Mouse (Mus musculus): ENCODE data around the gene Ptk7. TPM values are rescaled to one million over a fixed set of nuclear protein-coding genes. Genes with fewer than 3 reads are reported as not detected.

Gene Ptk7
- polyA plus RNA-seq, 1 experiment, result 11.9 TPM

- Histone ChIP-seq H3K27me3 (ENCODE audit: control insufficient read depth, insufficient read depth, low read length) (no peaks in the 10 kb centered on the region), H3K4me1 (replicated peaks; ENCODE audit: control insufficient read depth, insufficient read depth, low read length) (peaks cover 15% of the 10 kb centered on the region), H3K4me3 (ENCODE audit: control insufficient read depth, insufficient read depth, low read length) (no peak overlapping the region), H3K36me3 (ENCODE audit: control insufficient read depth, insufficient read depth, low read length) (peaks cover 14% of the 10 kb centered on the region; the same call in 1 of the 2 replicates), H3K27ac (ENCODE audit: control insufficient read depth, insufficient read depth, low read length) (no peak overlapping the region)
- DNase-seq, result no peak
- TF ChIP-seq POLR2A (IDR thresholded peaks at IDR 0.05; ENCODE audit: control insufficient read depth, extremely low read depth, insufficient read depth, low read length, poor library complexity) (no peak), CTCF (IDR thresholded peaks at IDR 0.05; ENCODE audit: borderline replicate concordance, control insufficient read depth, extremely low read depth, insufficient read depth, low read length, poor library complexity) (no peak)
- WGBS, result 98% methylated on average over 10 of the region's 10 CpGs
Observed at GRCm38 (mm10) chr17:46669911-46670310, 40.6 kb upstream of the Ptk7 start.

GRCm38 (mm10) chr17:46667712-46668111, 38.4 kb upstream of the Ptk7 start:
- TF ChIP-seq CTCF (IDR thresholded peaks at IDR 0.05; ENCODE audit: borderline replicate concordance, control insufficient read depth, extremely low read depth, insufficient read depth, low read length, poor library complexity) (no peak), POLR2A (IDR thresholded peaks at IDR 0.05; ENCODE audit: control insufficient read depth, extremely low read depth, insufficient read depth, low read length, poor library complexity) (no peak)
- no peak overlapping the region for H3K27ac ChIP-seq (ENCODE audit: control insufficient read depth, insufficient read depth, low read length)
- no peaks in the 10 kb centered on the region for H3K27me3 ChIP-seq (ENCODE audit: control insufficient read depth, insufficient read depth, low read length)
- no peak for DNase-seq
- peaks cover under 1% of the 10 kb centered on the region for H3K4me1 ChIP-seq (replicated peaks; ENCODE audit: control insufficient read depth, insufficient read depth, low read length)
- H3K36me3 ChIP-seq (ENCODE audit: control insufficient read depth, insufficient read depth, low read length), result peaks cover 14% of the 10 kb centered on the region; the same call in 1 of the 2 replicates
- H3K4me3 ChIP-seq (ENCODE audit: control insufficient read depth, insufficient read depth, low read length), result no peak overlapping the region
- 95% methylated on average over 16 of the region's 16 CpGs for WGBS

- DNase-seq, result no peak
- H3K27me3 ChIP-seq (ENCODE audit: control insufficient read depth, insufficient read depth, low read length), result no peaks in the 10 kb centered on the region
- H3K27ac ChIP-seq (ENCODE audit: control insufficient read depth, insufficient read depth, low read length), result no peak overlapping the region
- TF ChIP-seq CTCF (IDR thresholded peaks at IDR 0.05; ENCODE audit: borderline replicate concordance, control insufficient read depth, extremely low read depth, insufficient read depth, low read length, poor library complexity) (no peak), POLR2A (IDR thresholded peaks at IDR 0.05; ENCODE audit: control insufficient read depth, extremely low read depth, insufficient read depth, low read length, poor library complexity) (no peak)
- no peak overlapping the region for H3K4me3 ChIP-seq (ENCODE audit: control insufficient read depth, insufficient read depth, low read length)
- 97% methylated on average over 5 of the region's 5 CpGs for WGBS
- no peaks in the 10 kb centered on the region for H3K4me1 ChIP-seq (replicated peaks; ENCODE audit: control insufficient read depth, insufficient read depth, low read length)
- 0 out of 2 replicates have a peak, but pooled peaks cover 3% of the 10 kb centered on the region for H3K36me3 ChIP-seq (ENCODE audit: control insufficient read depth, insufficient read depth, low read length)
Observed at GRCm38 (mm10) chr17:46662730-46663129, 33.4 kb upstream of the Ptk7 start.

GRCm38 (mm10) chr17:46661981-46662380, 32.7 kb upstream of the Ptk7 start:
- Histone ChIP-seq H3K4me1 (replicated peaks; ENCODE audit: control insufficient read depth, insufficient read depth, low read length) (no peaks in the 10 kb centered on the region), H3K36me3 (ENCODE audit: control insufficient read depth, insufficient read depth, low read length) (no peaks in the 10 kb centered on the region), H3K27me3 (ENCODE audit: control insufficient read depth, insufficient read depth, low read length) (no peaks in the 10 kb centered on the region), H3K27ac (ENCODE audit: control insufficient read depth, insufficient read depth, low read length) (no peak overlapping the region), H3K4me3 (ENCODE audit: control insufficient read depth, insufficient read depth, low read length) (no peak overlapping the region)
- no peak for TF ChIP-seq POLR2A (IDR thresholded peaks at IDR 0.05; ENCODE audit: control insufficient read depth, extremely low read depth, insufficient read depth, low read length, poor library complexity)
- TF ChIP-seq CTCF (IDR thresholded peaks at IDR 0.05; ENCODE audit: borderline replicate concordance, control insufficient read depth, extremely low read depth, insufficient read depth, low read length, poor library complexity), result no peak
- WGBS, result 96% methylated on average over 12 of the region's 12 CpGs
- DNase-seq, result no peak

- DNase-seq, result no peak
- H3K27ac ChIP-seq (ENCODE audit: control insufficient read depth, insufficient read depth, low read length), result no peak overlapping the region
- H3K27me3 ChIP-seq (ENCODE audit: control insufficient read depth, insufficient read depth, low read length), result no peaks in the 10 kb centered on the region
- 97% methylated on average over 9 of the region's 9 CpGs for WGBS
- TF ChIP-seq CTCF (IDR thresholded peaks at IDR 0.05; ENCODE audit: borderline replicate concordance, control insufficient read depth, extremely low read depth, insufficient read depth, low read length, poor library complexity) (no peak), POLR2A (IDR thresholded peaks at IDR 0.05; ENCODE audit: control insufficient read depth, extremely low read depth, insufficient read depth, low read length, poor library complexity) (no peak)
- no peaks in the 10 kb centered on the region for H3K36me3 ChIP-seq (ENCODE audit: control insufficient read depth, insufficient read depth, low read length)
- no peaks in the 10 kb centered on the region for H3K4me1 ChIP-seq (replicated peaks; ENCODE audit: control insufficient read depth, insufficient read depth, low read length)
- no peak overlapping the region for H3K4me3 ChIP-seq (ENCODE audit: control insufficient read depth, insufficient read depth, low read length)
Observed at GRCm38 (mm10) chr17:46661351-46661750, 32.0 kb upstream of the Ptk7 start.

GRCm38 (mm10) chr17:46656054-46656453, 26.8 kb upstream of the Ptk7 start:
- no peak overlapping the region for H3K27ac ChIP-seq (ENCODE audit: control insufficient read depth, insufficient read depth, low read length)
- TF ChIP-seq POLR2A (IDR thresholded peaks at IDR 0.05; ENCODE audit: control insufficient read depth, extremely low read depth, insufficient read depth, low read length, poor library complexity), result no peak
- DNase-seq, result no peak
- 97% methylated on average over 6 of the region's 6 CpGs for WGBS
- H3K36me3 ChIP-seq (ENCODE audit: control insufficient read depth, insufficient read depth, low read length), result no peaks in the 10 kb centered on the region
- no peak overlapping the region for H3K4me3 ChIP-seq (ENCODE audit: control insufficient read depth, insufficient read depth, low read length)
- H3K27me3 ChIP-seq (ENCODE audit: control insufficient read depth, insufficient read depth, low read length), result no peaks in the 10 kb centered on the region
- H3K4me1 ChIP-seq (replicated peaks; ENCODE audit: control insufficient read depth, insufficient read depth, low read length), result peaks cover 9% of the 10 kb centered on the region
